Mouse (Mus musculus) erythroblast, embryonic 14.5 days (primary cell): Measurements from ENCODE around the gene Dysf.

Source experiments
- GATA1 ChIP-seq: IDR thresholded peaks from 2 replicates; pipeline ENCODE4 v1.6.1; 2012; ENCODE audit warnings: low read length, inconsistent platforms, mixed read lengths
- TAL1 ChIP-seq: IDR thresholded peaks from 3 replicates; pipeline ENCODE4 v1.6.1; 2012; ENCODE audit warnings: low read length, inconsistent platforms, mixed read lengths

- TF ChIP-seq GATA1, result no peak
- TF ChIP-seq TAL1, result no peak
These were observed 2.2 kb downstream of the Dysf start for GRCm38 (mm10) chr6:84010303-84011225.
